Mouse (Mus musculus): Measurements from ENCODE around the gene Ncam1.

- TF ChIP-seq POLR2A (IDR thresholded peaks at IDR 0.05; ENCODE audit: control insufficient read depth, extremely low read depth, insufficient read depth, low read length, poor library complexity) (no peak), CTCF (IDR thresholded peaks at IDR 0.05; ENCODE audit: borderline replicate concordance, control insufficient read depth, extremely low read depth, insufficient read depth, low read length, poor library complexity) (no peak)
Observed at GRCm38 (mm10) chr9:49681848-49682469, 116.8 kb downstream of the Ncam1 start.

All from thymus, adult 2 months (tissue).